Mouse (Mus musculus): ENCODE results near the gene St6gal1.

- TF ChIP-seq CTCF (conservative IDR thresholded peaks at IDR 0.05; ENCODE audit: low read length) (no peak), NANOG (IDR thresholded peaks at IDR 0.05; ENCODE audit: borderline replicate concordance, low read length) (no peak)
Observed at GRCm38 (mm10) chr16:23258823-23259457, 34.4 kb downstream of the St6gal1 start.
